Mouse (Mus musculus) testis, adult 2 months (tissue): ENCODE measurements around the gene 1700012B07Rik. TPM values are rescaled to one million over a fixed set of nuclear protein-coding genes. Genes with fewer than 3 reads are reported as not detected.

ENCODE experiments used
- H3K27ac ChIP-seq: fragments of 200-500 bp; 2 replicates; pipeline ENCODE4 v1.5.1; 2012; ENCODE audit warnings: low read depth, low read length; ENCODE audit not compliant: control insufficient read depth, insufficient read depth
- H3K27me3 ChIP-seq: fragments of 200-500 bp; 2 replicates; pipeline ENCODE4 v1.6.1; 2012; ENCODE audit warnings: mild to moderate bottlenecking, low read length, moderate library complexity; ENCODE audit not compliant: control insufficient read depth, insufficient read depth
- H3K36me3 ChIP-seq: fragments of 200-500 bp; 2 replicates; pipeline ENCODE4 v1.6.1; 2012; ENCODE audit warnings: mild to moderate bottlenecking, low read length; ENCODE audit not compliant: control insufficient read depth, insufficient read depth
- H3K4me1 ChIP-seq: fragments of 200-500 bp; 2 replicates; pipeline ENCODE4 v1.6.1; 2012; ENCODE audit warnings: low read length; ENCODE audit not compliant: control insufficient read depth, insufficient read depth
- H3K4me3 ChIP-seq: fragments of 200-500 bp; 2 replicates; pipeline ENCODE4 v1.5.1; 2012; ENCODE audit warnings: low read depth, mild to moderate bottlenecking, low read length, moderate library complexity, mixed read lengths; ENCODE audit not compliant: control insufficient read depth
- CTCF ChIP-seq: fragments of 200-500 bp; IDR thresholded peaks from 2 replicates; pipeline ENCODE4 v1.5.1; 2012; ENCODE audit warnings: low read depth, mild to moderate bottlenecking, inconsistent platforms, low read length, moderate library complexity; ENCODE audit not compliant: control insufficient read depth, insufficient read depth, insufficient replicate concordance
- POLR2A ChIP-seq: fragments of 200-500 bp; IDR thresholded peaks from 2 replicates; pipeline ENCODE4 v1.6.1; 2012; ENCODE audit warnings: low read depth, mild to moderate bottlenecking, inconsistent platforms, low read length, moderate library complexity; ENCODE audit not compliant: control insufficient read depth
- polyA plus RNA-seq: library from polyadenylated mRNA; depleted of rRNA; stranded (reverse); fragments of >200 nt; gene quantifications from 2 replicates; pipeline ENCODE4 v1.2.3, GENCODE M21; 2012; rRNA removed

Gene 1700012B07Rik
- polyA plus RNA-seq: 206 and 217 TPM in 2 replicates

DNA sequence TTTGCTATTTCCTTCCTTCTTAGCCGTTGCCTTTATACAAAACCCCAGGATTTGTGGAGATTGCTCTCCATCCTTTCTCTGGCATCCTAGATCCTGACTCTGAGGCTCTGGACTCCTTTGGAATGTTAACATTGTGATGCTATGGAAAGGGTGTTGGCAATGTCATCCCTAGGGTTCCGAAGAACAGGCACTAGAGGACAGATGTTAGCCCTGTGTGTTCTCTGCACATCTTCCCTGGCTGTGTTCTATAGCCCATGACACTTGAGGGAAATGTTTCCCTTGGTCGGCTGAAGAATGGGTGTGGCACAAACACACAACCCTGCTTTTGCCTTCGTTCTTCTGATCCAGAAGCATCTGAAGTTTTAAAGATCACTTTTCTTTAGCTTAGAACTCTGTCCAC lies at the start of gene 1700012B07Rik:
TSS of gene 1700012B07Rik (minus strand) at position 101 of the 400 bp plus-strand sequence.
- Histone ChIP-seq H3K27me3 (no peaks in the 10 kb centered on the region), H3K4me3 (peak within 1 kb of the TSS; percentile 77), H3K27ac (no peak within 1 kb of the TSS), H3K4me1 (no peaks in the 10 kb centered on the region), H3K36me3 (no peaks in the 10 kb centered on the region)
- TF ChIP-seq CTCF (no peak), POLR2A (peak; percentile 24; the same call in 1 of the 2 replicates)

DNA sequence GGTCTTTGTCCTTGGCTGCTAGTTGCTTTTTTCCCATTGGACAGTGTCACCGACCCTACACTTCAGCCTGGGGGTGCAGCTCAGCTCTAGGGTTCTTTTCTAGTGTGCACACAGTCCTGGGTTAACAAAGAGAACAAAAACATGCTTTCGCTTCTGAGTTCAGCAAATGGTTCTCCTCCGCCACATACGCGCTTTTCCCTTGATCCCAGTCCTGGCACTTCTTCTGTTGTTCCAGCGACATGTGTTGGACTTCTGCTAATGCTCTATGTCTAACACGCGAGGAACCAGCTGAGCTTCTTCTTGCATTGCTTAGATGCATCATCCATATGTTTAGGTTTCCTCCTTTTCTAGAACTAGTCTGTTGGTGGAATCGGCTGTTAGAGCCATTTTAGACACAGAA lies 48.9 kb upstream of the 1700012B07Rik start:
- no peak for TF ChIP-seq POLR2A
- no peak for TF ChIP-seq CTCF
- H3K4me3 ChIP-seq: no peak overlapping the region
- no peak overlapping the region for H3K27ac ChIP-seq
- no peaks in the 10 kb centered on the region for H3K4me1 ChIP-seq
- H3K36me3 ChIP-seq: no peaks in the 10 kb centered on the region
- no peaks in the 10 kb centered on the region for H3K27me3 ChIP-seq

DNA sequence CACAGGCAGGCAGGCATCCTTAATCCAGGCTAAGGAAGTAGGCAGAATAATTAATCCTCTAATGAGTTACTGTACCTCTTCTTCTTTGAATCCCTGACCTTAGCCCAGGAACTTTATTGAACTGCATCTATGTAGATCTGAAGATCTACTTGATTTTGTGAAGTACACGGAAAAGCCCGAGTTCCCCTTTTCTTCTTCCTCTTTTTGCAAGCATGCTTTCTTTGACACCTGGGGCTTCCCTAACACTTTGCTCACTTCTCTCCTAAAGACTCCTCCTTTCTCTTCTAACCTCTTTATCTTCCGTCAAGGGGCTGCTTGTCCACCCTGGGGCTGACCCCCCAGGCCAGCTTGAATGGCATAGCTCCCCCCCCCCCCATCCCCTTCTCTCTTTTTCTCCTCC lies 48.0 kb upstream of the 1700012B07Rik start:
- no peaks in the 10 kb centered on the region for H3K36me3 ChIP-seq
- H3K27ac ChIP-seq: no peak overlapping the region
- no peak overlapping the region for H3K4me3 ChIP-seq
- no peak for TF ChIP-seq CTCF
- no peak for TF ChIP-seq POLR2A
- H3K27me3 ChIP-seq: no peaks in the 10 kb centered on the region
- H3K4me1 ChIP-seq: no peaks in the 10 kb centered on the region

DNA sequence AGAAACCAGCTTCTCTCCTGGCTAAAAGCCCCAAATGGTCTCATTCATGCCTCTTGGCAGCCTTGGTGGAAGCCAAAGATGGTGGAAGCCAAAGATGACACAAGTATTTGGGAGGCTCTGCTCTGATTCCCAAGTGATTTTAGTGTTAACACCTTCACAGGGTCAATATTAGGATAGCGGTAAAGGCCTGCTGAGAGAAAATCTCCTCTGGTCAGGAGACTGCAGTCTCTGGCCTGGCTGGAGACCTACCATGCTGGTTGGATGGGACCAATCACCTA lies 47.6 kb upstream of the 1700012B07Rik start:
- no peaks in the 10 kb centered on the region for H3K36me3 ChIP-seq
- no peak for TF ChIP-seq CTCF
- no peak for TF ChIP-seq POLR2A
- H3K27me3 ChIP-seq: no peaks in the 10 kb centered on the region
- H3K4me1 ChIP-seq: no peaks in the 10 kb centered on the region
- H3K27ac ChIP-seq: no peak overlapping the region
- H3K4me3 ChIP-seq: no peak overlapping the region

DNA sequence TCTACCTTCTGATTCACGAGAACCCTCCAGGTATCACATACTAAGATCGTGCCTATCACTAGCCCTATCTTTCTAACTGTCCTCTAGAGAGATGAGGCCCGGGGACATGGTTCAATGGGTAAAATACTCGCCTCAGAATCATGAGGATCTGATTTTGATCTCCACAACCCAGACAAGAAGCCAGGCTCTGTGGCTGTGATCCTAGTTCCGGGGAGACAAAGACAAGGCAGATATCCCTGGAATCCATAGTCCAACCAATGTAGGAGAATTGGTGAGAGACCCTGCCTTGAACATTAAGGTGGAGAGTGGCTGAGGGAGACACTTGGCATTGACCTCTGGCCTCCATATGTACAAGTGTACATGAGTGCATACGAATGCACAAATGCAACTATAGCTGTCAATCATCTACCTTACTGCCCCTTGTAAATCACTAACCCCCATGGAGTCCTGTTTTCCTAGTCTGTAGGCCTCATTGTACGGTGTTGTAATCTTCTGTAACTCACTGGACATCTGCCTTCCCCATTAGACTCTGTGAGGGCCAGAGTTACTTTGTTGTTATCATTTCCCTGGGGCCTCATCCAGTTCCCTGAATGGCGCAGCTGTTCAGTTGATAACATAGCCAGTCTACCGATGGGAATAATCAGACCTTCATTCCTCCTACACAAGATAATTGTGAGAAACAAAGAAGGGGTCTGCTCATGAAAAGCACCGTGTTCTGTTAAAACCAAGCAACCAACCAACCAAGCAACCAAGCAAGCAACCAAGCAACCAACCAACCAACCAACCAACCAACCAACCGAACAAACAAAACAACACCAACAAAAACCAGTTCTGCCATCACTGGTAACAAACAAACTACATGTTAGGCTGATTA lies 47.0 kb upstream of the 1700012B07Rik start:
- Histone ChIP-seq H3K4me3 (no peak overlapping the region), H3K36me3 (no peaks in the 10 kb centered on the region), H3K27ac (no peak overlapping the region), H3K27me3 (no peaks in the 10 kb centered on the region), H3K4me1 (no peaks in the 10 kb centered on the region)
- TF ChIP-seq POLR2A (no peak), CTCF (no peak)

DNA sequence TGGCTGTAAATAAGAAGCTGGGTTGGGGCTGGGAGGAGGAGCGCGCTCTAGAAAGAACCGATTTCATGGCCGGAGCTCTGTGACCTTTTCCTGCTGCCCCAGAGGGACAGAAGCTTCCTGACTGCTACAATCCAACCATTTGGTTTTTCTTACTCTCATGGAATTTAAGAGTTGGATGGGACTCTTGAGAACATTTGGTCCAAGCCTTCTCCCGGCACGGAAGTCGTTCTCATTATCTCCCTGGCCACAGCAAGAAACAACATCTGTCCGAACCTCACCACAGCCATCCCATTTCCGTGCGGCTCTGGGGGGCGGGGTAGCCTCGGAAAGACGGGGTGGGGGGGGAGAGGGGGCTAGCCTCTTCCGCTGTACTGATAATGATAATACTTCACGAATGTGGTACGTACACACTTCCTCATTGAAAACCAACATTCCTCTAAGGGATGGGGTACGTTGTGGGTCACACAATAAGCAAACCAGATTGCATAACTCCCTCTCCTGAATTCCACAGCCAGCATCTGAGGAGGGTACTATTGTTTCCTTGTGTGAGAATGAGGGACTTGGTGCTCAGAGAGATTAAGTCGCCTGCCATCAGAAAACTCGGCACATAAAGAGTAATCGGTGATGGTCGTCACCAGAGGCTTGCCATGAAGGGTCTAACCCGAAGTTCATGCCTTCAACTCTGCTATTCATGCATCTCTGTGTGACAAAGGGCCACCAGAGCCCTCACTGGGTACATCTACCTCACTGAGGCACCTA lies 46.2 kb upstream of the 1700012B07Rik start:
- H3K27ac ChIP-seq: no peak overlapping the region
- H3K36me3 ChIP-seq: no peaks in the 10 kb centered on the region

DNA sequence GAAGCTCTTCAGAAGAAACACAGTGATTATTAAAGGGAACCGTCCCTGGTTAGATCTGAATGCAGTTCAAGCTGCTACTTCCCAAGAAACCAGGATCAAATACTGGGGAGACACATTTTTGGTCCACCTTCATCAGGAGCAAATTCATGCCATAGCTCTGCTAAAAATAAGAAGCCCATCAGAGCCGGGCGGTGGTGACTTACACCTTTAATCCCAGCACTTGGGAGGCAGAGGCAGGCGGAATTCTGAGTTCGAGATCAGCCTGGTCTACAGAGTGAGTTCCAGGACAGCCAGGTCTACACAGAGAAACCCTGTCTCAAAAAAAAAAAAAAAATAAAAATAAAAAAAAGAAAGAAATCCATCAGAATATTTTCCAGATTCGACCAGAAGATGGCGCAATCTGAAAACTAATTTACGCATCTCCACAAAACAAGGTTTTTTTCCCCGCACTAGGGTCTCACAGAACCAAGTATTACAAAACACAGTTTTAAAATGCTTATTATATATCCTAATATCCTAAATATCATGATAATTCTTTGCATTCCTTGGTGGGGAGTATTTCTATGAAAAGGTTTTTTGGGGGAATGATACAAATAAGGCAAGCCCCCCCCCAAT lies 45.4 kb upstream of the 1700012B07Rik start:
- Histone ChIP-seq H3K4me1 (no peaks in the 10 kb centered on the region), H3K27ac (no peak overlapping the region), H3K36me3 (no peaks in the 10 kb centered on the region), H3K4me3 (no peak overlapping the region), H3K27me3 (no peaks in the 10 kb centered on the region)
- TF ChIP-seq CTCF (no peak), POLR2A (no peak)

More for the DNA sequence above, 46.2 kb upstream of the 1700012B07Rik start:
- Histone ChIP-seq H3K4me3 (no peak overlapping the region), H3K4me1 (no peaks in the 10 kb centered on the region), H3K27me3 (no peaks in the 10 kb centered on the region)
- TF ChIP-seq POLR2A (no peak), CTCF (no peak)
